Mouse (Mus musculus) liver, adult 2 months (tissue): Measurements from ENCODE around the gene Tnfsf8.

Experiments used
- CTCF ChIP-seq: fragments of 200-500 bp; IDR thresholded peaks from 2 replicates; pipeline ENCODE4 v1.5.1; 2011; ENCODE audit warnings: low read depth, low read length, control low read depth
- POLR2A ChIP-seq: fragments of 200-500 bp; IDR thresholded peaks from 2 replicates; pipeline ENCODE4 v1.6.1; 2011; ENCODE audit warnings: low read length, control low read depth; ENCODE audit not compliant: insufficient read depth; ENCODE audit errors: extremely low read depth

DNA sequence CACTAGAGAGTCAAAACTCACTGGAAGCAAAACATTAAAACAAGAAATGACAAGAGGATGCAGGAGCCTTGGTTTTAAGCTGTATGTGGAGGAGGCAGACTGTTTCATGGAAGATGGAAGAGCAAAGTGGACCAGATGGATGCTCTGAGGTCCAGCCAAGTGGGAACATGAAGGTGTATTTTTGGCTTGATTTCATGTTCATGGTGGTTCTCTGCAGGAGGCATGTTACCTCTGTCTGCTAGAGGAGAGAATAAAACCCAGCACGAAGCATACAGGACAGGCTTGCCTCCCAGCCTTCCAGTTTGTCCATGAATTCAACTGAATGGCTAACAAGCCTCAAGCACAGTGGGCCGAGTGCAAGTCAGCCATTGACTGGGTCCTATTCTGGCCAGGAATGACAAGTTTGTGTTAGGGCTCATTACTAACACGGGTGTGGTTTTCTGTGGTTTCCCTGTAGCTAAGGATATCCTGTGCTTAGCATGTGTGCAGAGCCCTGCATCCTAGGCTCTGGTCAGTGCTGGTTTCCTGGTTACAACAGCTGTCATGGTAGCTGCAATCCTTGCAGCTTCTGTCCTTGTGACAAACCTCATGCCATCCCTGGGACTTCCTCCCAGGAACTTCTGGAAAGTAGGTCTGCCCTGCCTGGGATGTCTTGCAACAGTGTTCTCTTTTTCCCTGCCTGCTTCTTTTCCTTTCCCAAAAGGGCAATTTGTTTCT lies 14.1 kb downstream of the Tnfsf8 start:
- TF ChIP-seq CTCF = no peak
- TF ChIP-seq POLR2A = no peak
